Comparison of ENCODE assay signal across 10 mouse cellular contexts in genomic region chr10:38966646-38967045, GRCm38 (mm10). TPM values are rescaled to one million over a fixed set of nuclear protein-coding genes. Genes with fewer than 3 reads are reported as not detected.
DNase-seq lines count a peak whose midpoint lies in the region; ATAC-seq and TF ChIP-seq lines count a peak whose summit lies in the region.
"Had no signal": no experiment of that assay in that cellular context is flagged by ENCODE, and none has a peak within 500 bp of the region (broad histone marks: within the 10 kb centered on the region; RNA-seq: fewer than 3 reads in every experiment).

No protein-coding gene starts in this region.

- ATAC-seq in heart, embryonic 15.5 days (replicated peaks; ENCODE audit: insufficient number of reproducible peaks, insufficient read depth, low FRiP score, low read depth): no peak
- ATAC-seq in embryonic facial prominence, embryonic 15.5 days (ENCODE audit: insufficient number of reproducible peaks, low FRiP score, low TSS enrichment, low read depth): no peak
- no peak for ATAC-seq in limb, embryonic 14.5 days (ENCODE audit: low FRiP score, low read depth)
- no peak for ATAC-seq in cerebellum, adult (ENCODE audit: insufficient number of reproducible peaks, low FRiP score, low TSS enrichment)

- 13% methylated on average over 2 of the region's 2 CpGs for WGBS in heart, embryonic 15.5 days
- 62% methylated on average over 2 of the region's 2 CpGs for WGBS in embryonic facial prominence, embryonic 15.5 days
- WGBS in limb, embryonic 14.5 days: 81% methylated on average over 2 of the region's 2 CpGs

- H3K9ac ChIP-seq in heart, embryonic 15.5 days: peak overlapping the region; percentile 88
- peak overlapping the region; percentile 64 for H3K9ac ChIP-seq in embryonic facial prominence, embryonic 15.5 days
- peak overlapping the region; percentile 71 for H3K9ac ChIP-seq in limb, embryonic 14.5 days (ENCODE audit: low read depth, low read length, severe bottlenecking)

- TF ChIP-seq POLR2A in limb, embryonic 14.5 days (IDR thresholded peaks at IDR 0.05; ENCODE audit: borderline replicate concordance, extremely low read depth, insufficient read depth, insufficient read length): no peak

- H3K36me3 ChIP-seq in heart, embryonic 15.5 days: no peaks in the 10 kb centered on the region
- H3K36me3 ChIP-seq in embryonic facial prominence, embryonic 15.5 days: no peaks in the 10 kb centered on the region
- H3K36me3 ChIP-seq in limb, embryonic 14.5 days (ENCODE audit: control insufficient read depth, insufficient read depth, low read length): no peaks in the 10 kb centered on the region

- H3K27ac ChIP-seq in heart, embryonic 15.5 days: peak overlapping the region; percentile 95
- peak overlapping the region; percentile 92 for H3K27ac ChIP-seq in embryonic facial prominence, embryonic 15.5 days (replicated peaks)
- H3K27ac ChIP-seq in limb, embryonic 14.5 days (replicated peaks; ENCODE audit: low read depth, low read length): 0 out of 2 replicates have a peak overlapping the region, but pooled peaks have one; percentile 66

- peak overlapping the region; percentile 69 for H3K4me3 ChIP-seq in heart, embryonic 15.5 days
- H3K4me3 ChIP-seq in embryonic facial prominence, embryonic 15.5 days (replicated peaks): peak overlapping the region; percentile 61
- H3K4me3 ChIP-seq in limb, embryonic 14.5 days (replicated peaks; ENCODE audit: low read length): peak overlapping the region; percentile 49

- H3K4me1 ChIP-seq in heart, embryonic 15.5 days (replicated peaks): peaks cover 49% of the 10 kb centered on the region
- H3K4me1 ChIP-seq in embryonic facial prominence, embryonic 15.5 days: peaks cover 16% of the 10 kb centered on the region
- H3K4me1 ChIP-seq in limb, embryonic 14.5 days (ENCODE audit: control insufficient read depth, insufficient read depth, low read length): peaks cover 39% of the 10 kb centered on the region

- H3K27me3 ChIP-seq in heart, embryonic 15.5 days: no peaks in the 10 kb centered on the region
- no peaks in the 10 kb centered on the region for H3K27me3 ChIP-seq in embryonic facial prominence, embryonic 15.5 days
- H3K27me3 ChIP-seq in limb, embryonic 14.5 days (ENCODE audit: control insufficient read depth, insufficient read depth, low read length): no peaks in the 10 kb centered on the region

- H3K9me3 ChIP-seq in heart, embryonic 15.5 days (replicated peaks): no peaks in the 10 kb centered on the region
- H3K9me3 ChIP-seq in embryonic facial prominence, embryonic 15.5 days (replicated peaks): no peaks in the 10 kb centered on the region
- H3K9me3 ChIP-seq in limb, embryonic 14.5 days (ENCODE audit: control insufficient read depth, low read length): no peaks in the 10 kb centered on the region

- peak overlapping the region; percentile 74 for H3K4me2 ChIP-seq in heart, embryonic 15.5 days
- H3K4me2 ChIP-seq in embryonic facial prominence, embryonic 15.5 days (replicated peaks): peak overlapping the region; percentile 60
- H3K4me2 ChIP-seq in limb, embryonic 14.5 days (replicated peaks; ENCODE audit: low read depth, low read length, severe bottlenecking): peak overlapping the region; percentile 66

- no peak for DNase-seq in heart, adult 18-20 months
- DNase-seq in MN1 (ENCODE audit: low spot score): peak; percentile 40
- no peak for DNase-seq in limb, embryonic 14.5 days (ENCODE audit: low spot score)
- DNase-seq in embryo, embryonic 9.5 days (ENCODE audit: extremely low spot score): no peak
- no peak for DNase-seq in cerebellum, adult 9-11 months

RNA-seq across cellular contexts. Expression of gene Lama4, which starts 1.3 kb away (rescaled TPM):
- 111 and 117 TPM in 2 replicates for polyA plus RNA-seq in heart, embryonic 15.5 days (2015; fragmentation: Nextera tagmentation; extraction: Ambion mirVana)
- 10 to 100 TPM; 47.2 to 52.0 TPM for total RNA-seq in heart, adult 18-20 months (2021)
- polyA plus RNA-seq in embryonic facial prominence, embryonic 15.5 days (2015; fragmentation: Nextera tagmentation; extraction: Ambion mirVana): 94.2 and 95.1 TPM in 2 replicates
- 72.9 and 74.1 TPM in 2 replicates for polyA plus RNA-seq in limb, embryonic 14.5 days (2012; rRNA removed)
- polyA plus RNA-seq in limb, embryonic 14.5 days (2014; fragmentation: Nextera tagmentation; extraction: Ambion mirVana): 88.7 and 94.7 TPM in 2 replicates
- total RNA-seq: common myeloid progenitor, adult 5-6 weeks; megakaryocyte progenitor cell, adult 5-6 weeks had no signal
